Mouse (Mus musculus) v-Abl transformed pro-B cells (cell line): ENCODE measurements at regions not wholly inside any gene's neighbourhood (a gene's known extent, or its start where the extent isn't known, plus 50 kb on each side); places are given as distances from the start of the nearest gene placed in this dataset.

Experiments
- in situ Hi-C, 2 experiments: fragments of 400-800 bp; cut with MboI; formaldehyde crosslinking; loops; one replicate each; pipeline ENCODE4 v1.15.1; 2025; ENCODE audit not compliant: unreplicated experiment in 2 of 2

DNA sequence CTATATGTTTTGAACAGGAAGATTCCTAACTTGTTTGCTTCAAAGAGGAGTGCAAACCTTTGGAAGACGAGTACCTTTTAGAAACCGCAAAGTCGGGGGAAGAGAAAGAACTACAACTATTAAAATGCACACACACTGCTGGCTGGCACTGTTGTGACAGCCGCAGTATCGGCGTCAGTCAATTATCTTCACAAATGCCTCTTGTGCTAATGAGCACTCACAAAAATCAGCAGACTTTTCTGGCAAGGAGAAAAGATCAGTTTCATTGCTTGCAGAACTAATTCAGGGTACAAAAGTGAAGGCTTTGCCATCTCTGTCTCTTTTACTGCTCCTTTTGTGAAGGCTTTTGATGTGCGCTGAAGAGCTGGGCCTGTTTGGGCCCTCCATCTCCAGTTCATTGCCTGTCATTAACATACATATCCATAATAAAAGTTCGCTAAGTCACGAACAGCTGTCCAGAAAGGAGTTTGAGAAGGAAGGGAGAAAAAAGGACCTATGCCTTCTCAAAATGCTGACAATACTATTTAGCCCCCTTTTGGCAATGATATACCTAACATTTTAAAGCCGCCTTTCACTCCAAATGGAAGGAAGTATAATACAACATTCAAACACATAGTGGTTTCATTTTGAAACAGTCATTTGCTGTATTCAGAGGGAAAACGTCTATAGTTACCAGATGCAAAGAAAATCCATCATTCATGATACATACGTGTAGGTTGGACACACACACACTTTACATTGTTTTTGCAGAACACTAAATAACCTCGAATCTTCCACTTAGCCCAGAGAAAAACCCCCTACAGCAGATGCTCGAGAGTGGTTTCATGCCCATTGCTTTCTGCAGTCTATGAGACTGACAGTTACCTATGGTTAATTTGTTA is 186.6 kb upstream of the Sp8 start:
- in situ Hi-C loops, result no loop called here

DNA sequence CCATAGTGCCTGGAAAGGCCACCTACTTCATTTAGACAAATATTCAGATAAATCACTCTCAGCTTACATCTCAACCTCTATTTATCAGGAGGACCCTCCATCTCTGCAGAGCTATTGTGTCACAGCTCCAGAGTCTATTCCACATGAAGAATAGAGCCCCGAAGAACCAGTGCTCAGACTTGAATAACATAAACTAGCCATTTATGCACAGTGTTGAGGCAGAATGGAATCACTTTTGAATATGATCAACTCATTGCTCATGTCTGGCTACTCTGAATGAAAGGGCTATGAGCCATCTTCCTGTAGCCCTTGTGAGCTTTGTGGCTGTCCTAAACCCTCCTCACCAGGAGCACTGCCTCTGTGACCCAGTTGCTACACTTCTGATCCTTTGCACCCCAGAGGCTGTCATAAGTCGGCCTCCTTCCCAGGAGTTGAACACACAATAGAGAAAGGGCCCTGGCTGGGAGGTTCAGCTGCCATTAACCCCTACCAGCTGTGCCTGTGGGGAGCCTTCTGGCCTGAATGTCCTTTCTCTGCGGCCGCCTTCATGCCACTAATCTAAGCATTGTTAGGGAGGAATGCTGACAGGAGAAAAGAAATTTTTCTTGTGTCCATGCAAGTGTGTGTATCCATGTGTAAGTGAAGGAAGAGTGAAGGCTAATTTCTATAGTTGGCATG is 195.5 kb upstream of the Sp8 start:
- in situ Hi-C loops, result no loop called here

DNA sequence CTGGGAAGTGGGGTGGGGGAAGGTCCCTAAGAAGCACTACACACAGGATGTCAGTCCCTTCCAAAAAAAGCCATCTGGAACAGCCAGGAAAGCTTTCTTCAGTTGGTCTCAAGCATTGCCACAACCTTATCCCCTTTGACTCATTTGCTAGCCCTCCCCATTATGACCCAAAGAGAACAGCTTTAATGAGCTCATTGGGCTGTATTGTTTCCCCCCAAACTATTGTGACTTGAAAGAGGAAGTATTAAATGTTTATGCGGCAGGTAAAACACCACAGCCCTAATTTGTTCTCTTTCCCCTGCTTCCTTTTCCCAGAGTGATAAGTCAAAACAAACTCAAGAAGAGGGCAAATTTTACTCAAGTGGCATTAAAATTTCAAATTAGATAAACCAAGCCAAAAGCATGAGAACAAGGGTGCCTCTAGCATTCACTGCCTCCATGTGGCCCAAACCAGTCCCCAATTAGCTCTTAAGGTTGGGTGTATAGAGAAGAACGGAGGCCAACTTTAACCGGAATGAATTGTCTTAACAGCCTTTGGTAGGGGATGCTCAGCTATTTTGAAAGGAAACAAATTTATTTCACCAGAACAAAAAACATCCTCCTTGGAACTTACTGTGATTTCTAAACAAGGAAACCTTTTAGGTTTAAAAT is 196.7 kb upstream of the Sp8 start:
- in situ Hi-C loops, result no loop called here

DNA sequence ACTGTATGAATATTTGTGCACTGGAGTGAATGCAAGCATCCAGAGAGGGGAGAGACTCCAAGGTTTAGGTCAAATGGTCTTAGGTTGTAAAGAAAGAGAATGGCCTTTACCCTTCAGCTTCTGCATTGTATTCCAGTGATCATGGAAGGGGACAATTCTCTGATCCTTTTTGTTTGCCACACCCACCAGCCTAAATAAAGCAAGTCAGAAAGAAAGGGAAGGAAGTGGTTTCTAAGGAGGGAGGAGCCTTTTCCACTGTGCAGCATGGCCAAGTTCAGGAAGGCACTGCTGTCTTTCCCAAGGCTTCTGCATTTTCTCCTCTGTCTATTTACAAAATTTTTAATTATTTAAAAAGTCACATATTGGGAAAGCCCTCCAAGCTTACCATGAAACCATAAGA is 197.5 kb upstream of the Sp8 start:
- in situ Hi-C loops, result no loop called here

DNA sequence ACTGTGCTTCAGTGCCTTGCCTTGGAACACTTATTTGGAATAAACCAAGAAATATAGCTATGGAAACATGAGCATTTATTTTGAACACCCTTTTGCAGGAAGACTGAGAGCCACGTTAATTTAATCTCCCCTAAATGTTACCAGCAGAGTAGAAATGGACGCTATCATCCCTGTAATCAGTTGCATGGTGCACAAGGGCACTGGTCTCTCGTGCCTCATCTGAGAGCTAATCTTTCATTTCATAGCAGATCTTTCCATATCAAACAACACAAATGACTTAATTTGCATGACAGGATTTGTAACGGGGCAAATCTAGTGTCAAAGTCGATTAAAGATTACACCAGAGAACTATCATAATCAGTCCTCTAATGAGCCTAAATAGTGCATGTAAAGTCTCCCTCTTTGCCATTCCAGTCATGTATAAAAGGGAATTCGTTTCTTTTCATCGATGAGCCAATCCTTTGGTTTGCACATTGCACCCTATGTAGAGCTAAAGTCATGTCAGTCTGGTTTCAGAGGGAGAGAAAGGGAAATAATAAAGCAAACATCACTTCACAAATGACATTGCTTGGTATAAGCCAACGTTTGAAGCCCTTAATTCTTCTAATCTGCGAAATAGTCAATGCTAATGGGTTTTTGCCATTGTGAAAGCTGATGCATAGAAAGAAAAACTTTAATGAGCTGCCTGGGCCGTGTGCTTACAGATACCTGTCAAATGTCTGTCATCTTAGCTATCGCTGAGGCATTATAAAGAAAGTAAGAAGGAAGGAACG is 198.7 kb upstream of the Sp8 start:
- in situ Hi-C loops, result no loop called here

DNA sequence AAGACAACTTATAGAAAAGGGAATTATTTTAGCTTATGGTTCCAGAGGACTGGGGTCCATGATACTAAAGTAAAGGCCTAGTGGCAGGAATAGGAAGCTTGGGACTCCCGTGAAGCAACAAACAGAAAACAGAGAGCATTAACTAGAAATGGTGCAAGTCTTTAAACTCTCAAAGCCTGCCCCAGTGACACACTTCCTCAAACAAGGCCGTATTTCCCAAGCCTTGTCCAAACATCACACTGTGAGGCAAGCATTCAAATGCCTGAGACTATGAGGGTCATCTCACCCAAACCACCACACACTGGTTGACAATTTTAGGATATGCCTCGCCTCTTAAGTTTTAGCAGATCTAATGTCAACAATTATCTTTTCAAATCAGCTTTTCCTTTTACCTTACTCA is 205.2 kb upstream of the Sp8 start:
- in situ Hi-C loops, result no loop called here

DNA sequence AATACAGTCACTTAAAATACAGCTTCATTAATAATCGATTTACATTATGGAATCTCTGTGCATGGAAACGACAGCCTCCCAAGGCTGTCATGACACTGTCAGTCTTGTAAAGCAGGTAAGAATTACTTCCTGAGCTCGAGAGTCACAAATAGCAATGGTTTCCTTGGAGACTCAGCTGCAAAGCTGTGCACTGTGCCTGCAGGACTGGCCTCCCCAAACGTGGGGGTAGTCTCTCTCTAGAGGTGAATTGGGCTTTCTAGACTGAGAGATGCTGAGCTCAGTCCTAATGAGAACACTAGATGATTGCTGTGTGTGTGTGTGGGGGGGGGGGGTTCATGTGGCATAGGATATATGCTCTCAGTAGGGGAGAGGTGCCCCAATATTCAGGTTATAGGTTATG is 208.9 kb upstream of the Sp8 start:
- in situ Hi-C loops, result no loop called here

DNA sequence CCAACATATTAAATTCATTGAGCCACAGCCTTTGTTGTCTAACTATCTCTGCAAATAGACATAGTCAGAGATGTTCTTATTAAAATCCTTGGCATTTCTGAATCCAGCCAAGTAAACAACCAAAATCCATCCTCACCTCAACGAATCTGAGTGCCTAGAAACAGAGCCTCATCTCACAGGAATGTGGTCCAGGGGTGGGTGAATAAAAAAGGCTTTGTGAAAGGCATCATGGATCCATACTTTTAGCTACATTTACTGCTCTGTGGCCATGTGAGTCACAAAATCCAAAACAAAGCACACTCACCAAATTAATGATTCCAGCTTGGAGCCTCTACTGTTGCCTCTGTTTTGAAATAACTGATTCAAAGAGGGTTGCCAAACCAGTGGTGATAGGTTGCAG is 210.7 kb upstream of the Sp8 start:
- in situ Hi-C loops, result no loop called here

DNA sequence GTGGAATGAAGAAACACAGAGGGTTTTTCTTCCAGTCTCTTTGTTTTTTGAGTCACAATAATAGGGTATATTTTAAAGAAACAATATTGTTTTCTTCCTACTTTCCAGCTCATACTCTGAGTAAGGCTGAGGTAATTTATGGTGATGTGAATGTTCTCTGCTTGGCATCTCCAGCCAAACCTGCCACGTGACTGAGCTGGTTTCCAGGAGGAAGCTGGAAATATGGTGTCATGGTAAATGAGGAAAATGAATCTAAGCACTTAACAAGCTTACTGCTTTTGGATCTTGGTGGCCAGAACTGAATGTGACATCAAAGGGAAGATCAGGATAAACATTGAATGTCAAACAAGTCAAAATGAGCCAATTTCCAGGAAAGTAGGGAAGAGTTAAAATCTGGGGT is 215.8 kb upstream of the Sp8 start:
- in situ Hi-C loops, result no loop called here

DNA sequence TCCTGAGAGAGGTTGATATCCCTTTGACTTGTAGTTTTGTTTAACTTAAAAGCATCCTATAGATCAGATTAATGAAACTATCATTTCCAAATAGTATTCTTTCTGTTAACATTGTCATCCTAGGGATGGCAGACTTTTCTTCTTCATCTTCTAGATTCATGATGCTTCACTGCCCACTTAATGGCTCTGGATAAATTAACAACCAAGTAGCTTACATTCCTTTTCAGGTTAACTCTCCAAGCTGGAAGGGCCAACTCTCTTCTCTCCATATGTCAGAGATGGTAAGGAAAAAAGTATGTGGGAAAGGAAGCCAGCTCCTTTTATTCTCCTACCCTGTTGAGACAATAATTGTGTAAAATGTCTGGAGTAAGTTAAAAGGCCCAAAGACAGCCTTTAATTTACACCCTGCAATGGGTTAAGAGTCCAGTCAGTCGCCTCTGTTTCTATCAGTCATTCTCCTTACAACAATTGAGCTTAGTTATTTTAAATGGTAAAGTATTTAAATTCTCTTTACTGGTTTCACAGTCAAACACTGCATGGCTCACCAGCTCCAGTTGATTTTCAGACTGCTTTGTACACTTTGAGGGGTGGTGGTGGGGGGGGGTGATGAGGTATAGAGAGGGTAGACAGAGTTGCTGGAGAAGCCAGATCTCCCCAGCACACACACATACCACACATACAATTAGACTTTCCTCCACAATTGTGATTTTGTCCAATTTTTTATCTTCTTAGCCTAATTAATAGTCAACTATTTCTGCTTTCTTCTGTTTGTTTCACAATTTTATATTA is 224.2 kb upstream of the Sp8 start:
- in situ Hi-C loops, result no loop called here

DNA sequence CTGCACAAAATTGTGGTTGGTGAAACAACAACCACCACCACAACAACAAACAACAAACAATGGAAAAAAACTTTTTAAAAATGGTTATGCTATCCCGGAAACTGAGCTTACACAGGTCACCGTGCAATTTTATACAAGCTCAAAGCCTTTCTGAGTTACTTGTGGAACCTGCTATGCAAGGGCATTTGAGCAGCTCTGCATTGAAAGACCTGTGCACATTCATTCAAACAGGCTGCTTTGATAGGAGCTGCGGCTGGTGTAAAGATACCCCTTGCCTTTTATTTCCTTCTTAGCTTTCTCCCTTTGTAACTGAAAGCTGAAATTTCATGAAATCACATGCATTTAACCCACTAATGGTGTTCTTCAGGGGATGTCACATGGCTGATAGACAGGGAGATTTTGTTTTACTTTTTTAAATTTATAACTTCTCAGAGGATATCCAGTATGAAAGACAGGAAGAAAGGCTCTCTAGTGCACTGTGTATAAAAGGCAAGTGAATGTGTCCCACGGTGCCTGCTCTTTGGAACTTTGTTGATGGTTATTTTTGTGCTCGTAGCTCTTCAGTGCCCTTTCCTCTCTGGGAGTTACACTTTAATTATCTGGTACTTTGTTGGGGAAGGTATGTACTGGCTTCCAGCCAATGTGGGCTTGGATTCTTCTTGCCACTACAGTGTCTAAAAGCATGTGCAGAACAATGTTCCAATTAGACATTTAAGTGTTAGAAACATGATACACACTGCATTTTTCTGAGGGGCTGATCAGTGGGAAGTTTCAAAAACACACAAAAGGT is 225.1 kb upstream of the Sp8 start:
- in situ Hi-C loops, result no loop called here

DNA sequence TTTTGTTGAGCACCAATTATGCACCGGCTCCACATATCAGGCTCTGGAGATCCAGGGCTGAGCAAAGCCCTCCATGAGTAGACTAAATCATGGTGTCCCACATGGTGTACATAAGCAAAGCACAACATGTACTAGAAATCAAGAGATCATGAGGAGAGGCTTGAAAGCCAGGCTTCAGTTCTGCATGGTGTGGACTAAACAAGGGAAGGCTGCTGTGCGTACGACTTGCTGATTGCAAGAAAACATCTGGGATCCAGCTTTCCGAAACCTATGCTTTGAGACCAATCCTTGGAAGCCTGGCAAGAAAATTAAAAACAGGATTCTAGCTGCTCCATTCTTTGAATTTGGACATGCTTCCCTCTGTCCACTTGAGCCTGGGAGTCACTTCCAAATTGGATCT is 249.1 kb upstream of the Sp8 start:
- in situ Hi-C loops, result no loop called here

DNA sequence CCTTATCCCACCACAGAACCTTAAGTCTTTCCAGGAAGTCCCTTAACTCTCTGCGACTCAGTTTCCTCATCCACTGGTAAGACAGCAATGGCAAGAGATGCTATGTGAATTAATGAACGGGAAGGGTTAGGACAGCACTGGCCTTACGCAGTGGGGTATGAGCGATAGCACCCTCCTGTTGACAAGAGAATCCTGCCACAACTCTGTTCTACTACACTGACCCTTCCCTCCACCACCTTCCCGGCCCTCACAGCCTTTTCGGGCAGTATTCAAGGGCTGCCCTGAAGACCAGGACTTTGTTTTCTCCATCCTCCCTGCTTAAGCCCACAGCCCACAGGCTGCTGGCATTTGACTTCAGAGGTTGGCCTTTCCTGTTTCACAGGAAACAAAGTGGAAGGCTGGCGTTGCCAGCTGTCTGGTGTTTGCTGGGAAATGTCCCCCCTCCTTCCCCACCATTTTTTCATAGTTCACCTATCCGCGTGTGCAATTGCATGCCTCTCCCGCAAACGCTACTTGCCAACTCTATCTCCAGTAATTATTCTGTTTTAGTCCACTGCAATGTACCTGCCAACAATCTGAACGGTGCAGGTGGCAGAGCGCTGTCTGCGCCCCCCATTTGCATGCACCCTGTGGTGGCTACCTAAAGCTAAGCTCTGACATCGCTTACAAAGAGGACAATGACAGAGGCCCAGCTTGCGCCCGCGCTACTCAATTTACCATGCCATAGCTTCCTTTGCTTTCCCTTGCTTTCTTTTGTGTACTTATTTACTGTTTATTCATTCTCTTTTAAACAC is 251.2 kb upstream of the Sp8 start:
- in situ Hi-C loops, result no loop called here

DNA sequence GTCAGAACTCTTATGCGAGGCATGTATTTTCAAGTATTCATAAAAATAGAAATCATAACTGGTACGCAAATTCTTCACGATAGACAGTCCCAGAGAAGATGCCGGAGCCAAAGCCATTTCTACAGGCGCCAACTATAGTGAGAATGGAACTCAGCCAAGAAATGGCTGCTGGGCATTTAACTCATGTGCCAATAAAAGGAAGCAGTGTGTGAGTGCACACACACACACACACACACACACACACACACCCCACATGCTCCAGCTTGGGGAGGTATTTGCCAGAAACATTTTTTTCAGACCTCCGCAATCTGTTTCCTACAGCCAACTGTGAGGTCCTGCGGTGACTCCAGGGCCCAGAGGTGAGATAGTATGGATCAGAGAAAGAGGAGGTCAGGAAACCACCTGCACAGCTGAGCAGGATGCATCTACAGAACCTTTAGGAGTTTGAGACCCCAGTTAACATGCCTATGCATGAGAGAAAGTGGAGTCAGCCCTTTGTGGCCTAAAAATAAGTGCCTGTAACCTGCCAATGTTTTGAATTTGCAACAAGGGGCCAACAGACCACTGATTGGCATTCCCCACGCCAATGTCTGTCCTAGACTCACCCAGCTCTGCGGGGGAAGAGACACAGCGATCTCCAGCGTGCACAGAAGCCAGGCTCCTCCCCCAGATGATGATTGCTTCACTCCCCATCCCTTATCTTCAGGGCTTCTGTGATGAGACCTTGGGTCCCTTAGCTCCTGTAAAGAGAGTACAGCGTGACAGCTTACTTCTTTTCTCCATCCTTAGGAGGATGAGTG is 262.1 kb upstream of the Sp8 start:
- in situ Hi-C loops, result no loop called here

DNA sequence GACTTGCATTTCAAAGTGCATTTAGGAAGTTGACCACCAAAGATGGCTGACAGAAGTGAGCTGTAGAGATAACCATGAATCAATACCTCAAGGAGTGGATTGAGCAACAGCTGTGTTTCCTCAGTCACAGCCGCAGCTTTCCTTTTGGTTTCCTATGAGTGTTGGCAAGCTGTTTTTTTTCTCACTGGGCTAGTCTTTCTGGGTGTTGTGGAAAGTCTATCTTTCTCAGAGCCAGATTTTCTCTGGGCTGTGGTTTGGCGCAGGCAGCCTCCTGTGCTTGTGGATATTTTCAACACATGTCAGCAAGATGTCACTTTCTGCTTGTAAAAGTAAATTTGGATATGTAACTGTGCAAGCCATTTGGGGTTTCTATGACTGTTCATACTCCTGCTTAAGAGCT is 268.6 kb upstream of the Sp4 start:
- in situ Hi-C loops, result no loop called here

DNA sequence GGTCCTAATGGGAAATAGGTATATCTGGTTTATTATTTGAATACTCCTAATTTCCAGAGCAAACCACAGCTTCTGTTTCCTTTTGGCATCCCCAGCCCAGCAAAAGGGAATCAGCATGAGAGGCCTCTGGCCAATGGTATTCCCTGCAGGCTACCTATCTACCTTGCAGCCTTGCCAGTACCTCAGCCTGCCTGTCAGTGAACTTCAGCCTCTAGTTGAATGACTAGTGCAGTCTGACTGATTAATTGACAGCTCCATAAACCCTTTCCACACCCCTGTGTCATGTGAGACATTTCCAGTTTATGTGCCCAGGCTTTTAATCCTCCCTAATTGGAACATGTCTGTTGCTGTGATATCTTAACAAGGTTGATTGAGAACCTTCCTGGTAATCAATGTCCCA is 265.4 kb upstream of the Sp4 start:
- in situ Hi-C loops, result no loop called here

DNA sequence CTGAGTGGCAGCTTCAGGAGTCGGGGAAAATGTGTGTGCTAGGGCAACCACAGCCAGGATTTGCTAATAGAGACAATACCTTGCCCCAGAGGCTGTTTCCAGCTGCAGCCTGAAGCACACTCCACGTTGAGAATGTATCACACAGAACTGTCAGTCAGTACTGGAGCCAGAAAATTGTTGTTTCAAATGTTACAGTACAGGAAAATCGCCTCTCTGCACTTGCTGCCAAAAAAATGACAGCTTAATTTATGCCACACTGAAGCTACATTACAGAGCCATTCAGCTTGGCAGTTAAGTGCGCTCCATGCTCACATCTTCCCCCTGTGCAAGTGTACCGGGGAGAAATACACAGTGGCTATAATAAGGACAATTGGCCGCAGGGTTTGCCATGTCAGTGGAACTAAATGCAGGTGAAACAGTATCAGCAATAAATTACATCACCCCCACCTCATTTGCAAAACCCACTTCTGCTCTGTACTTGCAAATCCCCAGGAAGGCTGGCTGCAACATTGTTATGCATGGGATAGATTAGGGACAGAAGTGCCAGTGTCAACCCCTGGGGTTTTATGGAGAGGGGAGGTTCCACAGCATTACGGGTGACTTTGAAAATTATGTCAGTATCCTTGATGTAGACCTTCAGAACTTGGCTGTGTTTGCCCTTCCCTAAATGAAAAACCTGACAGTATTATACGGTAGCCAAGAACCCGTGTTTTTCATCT is 263.3 kb upstream of the Sp4 start:
- in situ Hi-C loops, result no loop called here
